Mouse (Mus musculus): ENCODE results near the gene Ccdc85c.

GRCm38 (mm10) chr12:108216611-108217370, 58.4 kb downstream of the Ccdc85c start:
- TF ChIP-seq CTCF (IDR thresholded peaks at IDR 0.05; ENCODE audit: extremely low read depth, insufficient read depth, low read length), result no peak
- TF ChIP-seq POLR2A (IDR thresholded peaks at IDR 0.05; ENCODE audit: extremely low read depth, insufficient read depth, low read length), result no peak
